Mouse (Mus musculus) liver, postnatal 0 days (tissue): ENCODE measurements at regions not wholly inside any gene's neighbourhood (a gene's known extent, or its start where the extent isn't known, plus 50 kb on each side); places are given as distances from the start of the nearest gene placed in this dataset.
A peak's percentile ranks its signal among the peaks of the same experiment; 100 is the strongest.

ENCODE experiments used
- ATAC-seq: fragments of 200-750 bp; cut with Nextera tagmentation; 2 replicates; pipeline ENCODE4 v1.8.0; 2017; ENCODE audit warnings: mild to moderate bottlenecking, moderate library complexity
- DNase-seq: peaks from one replicate; pipeline ENCODE4 v3.0.0-alpha.2; 2016
- H3K27ac ChIP-seq: fragments of 300-500 bp; sonication (generic); 2 replicates; pipeline ENCODE4 v1.5.1; 2014; ENCODE audit warnings: antibody characterized with exemption, moderate library complexity, mild to moderate bottlenecking, low read depth
- H3K27me3 ChIP-seq: fragments of 300-500 bp; sonication (generic); 2 replicates; pipeline ENCODE4 v1.6.1; 2014; ENCODE audit warnings: low read length, control low read depth, mixed read lengths; ENCODE audit not compliant: insufficient read depth
- H3K36me3 ChIP-seq: fragments of 300-500 bp; sonication (generic); replicated peaks from 2 replicates; pipeline ENCODE4 v1.6.1; 2014; ENCODE audit warnings: mild to moderate bottlenecking, control low read depth, low read length, moderate library complexity, mixed read lengths; ENCODE audit not compliant: insufficient read depth
- H3K4me1 ChIP-seq: fragments of 300-500 bp; sonication (generic); 2 replicates; pipeline ENCODE4 v1.6.1; 2014; ENCODE audit warnings: antibody characterized with exemption, mild to moderate bottlenecking, control low read depth; ENCODE audit not compliant: insufficient read depth
- H3K4me2 ChIP-seq: fragments of 300-500 bp; sonication (generic); 2 replicates; pipeline ENCODE4 v1.6.1; 2014; ENCODE audit warnings: low read depth, mild to moderate bottlenecking, low read length, moderate library complexity, mixed read lengths
- H3K4me3 ChIP-seq: fragments of 300-500 bp; sonication (generic); 2 replicates; pipeline ENCODE4 v1.5.1; 2014; ENCODE audit warnings: low read depth, low read length
- H3K9ac ChIP-seq: fragments of 300-500 bp; sonication (generic); replicated peaks from 2 replicates; pipeline ENCODE4 v1.6.1; 2014; ENCODE audit warnings: mild to moderate bottlenecking, moderate library complexity
- H3K9me3 ChIP-seq: fragments of 300-500 bp; sonication (generic); 2 replicates; pipeline ENCODE4 v1.6.1; 2016; ENCODE audit warnings: mild to moderate bottlenecking, control low read depth, low read length, mixed read lengths
- CTCF ChIP-seq: sonication (generic); IDR thresholded peaks from 2 replicates; pipeline ENCODE4 v1.5.1; 2016; ENCODE audit warnings: antibody characterized with exemption, low read depth
- EP300 ChIP-seq: IDR thresholded peaks from 2 replicates; pipeline ENCODE4 v1.6.1; 2016; ENCODE audit warnings: antibody characterized with exemption, low read depth, mild to moderate bottlenecking
- WGBS: fragments of 180-500 bp; shearing (Covaris S2); extraction: QIAGEN DNeasy Blood & Tissue Kit; methylation state at CpG from one replicate; pipeline ENCODE4 v1.1.7; 2014; ENCODE audit not compliant: insufficient replicate concordance; 5-methylcytosine and 5-hydroxymethylcytosine counted together

- H3K4me2 ChIP-seq: peak overlapping the region; percentile 50
- H3K4me3 ChIP-seq: no peak overlapping the region
- H3K4me1 ChIP-seq: peaks cover 10% of the 10 kb centered on the region; the same call in 1 of the 2 replicates
- peaks cover 22% of the 10 kb centered on the region for H3K27me3 ChIP-seq
- 3% methylated on average over 10 of the region's 10 CpGs for WGBS
- DNase-seq (peak; percentile 89), ATAC-seq (peak; percentile 56; the same call in 1 of the 2 replicates)
- no peak overlapping the region for H3K27ac ChIP-seq
- H3K9me3 ChIP-seq: no peaks in the 10 kb centered on the region
- TF ChIP-seq EP300: no peak
- peak; percentile 96 for TF ChIP-seq CTCF
- no peaks in the 10 kb centered on the region for H3K36me3 ChIP-seq
- no peak overlapping the region for H3K9ac ChIP-seq
Measured at GRCm38 (mm10) chr2:75590175-75590574, 68.9 kb upstream of the Hnrnpa3 start.

- no peaks in the 10 kb centered on the region for H3K9me3 ChIP-seq
- WGBS: 49% methylated on average over 5 of the region's 5 CpGs
- no peaks in the 10 kb centered on the region for H3K36me3 ChIP-seq
- no peaks in the 10 kb centered on the region for H3K27me3 ChIP-seq
- TF ChIP-seq EP300 (no peak), CTCF (no peak)
- H3K9ac ChIP-seq: no peak overlapping the region
- no peak overlapping the region for H3K4me2 ChIP-seq
- no peak overlapping the region for H3K4me3 ChIP-seq
- H3K4me1 ChIP-seq: peaks cover 5% of the 10 kb centered on the region; the same call in 1 of the 2 replicates
- DNase-seq (no peak), ATAC-seq (no peak)
- no peak overlapping the region for H3K27ac ChIP-seq
Measured at GRCm38 (mm10) chr2:75600511-75600910, 58.5 kb upstream of the Hnrnpa3 start.

GRCm38 (mm10) chr2:75603175-75603871, 55.7 kb upstream of the Hnrnpa3 start:
- TF ChIP-seq EP300 (no peak), CTCF (peak; percentile 64)
- peak overlapping the region; percentile 45; the same call in 1 of the 2 replicates for H3K9ac ChIP-seq

GRCm38 (mm10) chr2:75605634-75606033, 53.4 kb upstream of the Hnrnpa3 start:
- H3K4me3 ChIP-seq: no peak overlapping the region
- H3K27ac ChIP-seq: no peak overlapping the region
- no peak overlapping the region for H3K9ac ChIP-seq
- H3K36me3 ChIP-seq: no peaks in the 10 kb centered on the region
- 3% methylated on average over 7 of the region's 7 CpGs for WGBS
- TF ChIP-seq CTCF (peak; percentile 100), EP300 (no peak)
- peaks cover 10% of the 10 kb centered on the region for H3K4me1 ChIP-seq
- H3K9me3 ChIP-seq: no peaks in the 10 kb centered on the region
- no peak overlapping the region for H3K4me2 ChIP-seq
- H3K27me3 ChIP-seq: peaks cover 16% of the 10 kb centered on the region; the same call in 1 of the 2 replicates
- DNase-seq: peak; percentile 37
- no peak for ATAC-seq

More at GRCm38 (mm10) chr2:75603175-75603871, 55.7 kb upstream of the Hnrnpa3 start:
- H3K4me3 ChIP-seq: peak overlapping the region; percentile 21
- peak overlapping the region; percentile 69 for H3K4me2 ChIP-seq
- peaks cover 5% of the 10 kb centered on the region; the same call in 1 of the 2 replicates for H3K4me1 ChIP-seq
- H3K27ac ChIP-seq: no peak overlapping the region
- no peaks in the 10 kb centered on the region for H3K36me3 ChIP-seq
- WGBS: 15% methylated on average over 25 of the region's 26 CpGs
- DNase-seq (no peak), ATAC-seq (no peak)
- H3K9me3 ChIP-seq: no peaks in the 10 kb centered on the region
- 0 out of 2 replicates have a peak, but pooled peaks cover 3% of the 10 kb centered on the region for H3K27me3 ChIP-seq

- Histone ChIP-seq H3K4me2 (no peak overlapping the region), H3K27me3 (peaks cover 16% of the 10 kb centered on the region; the same call in 1 of the 2 replicates), H3K9me3 (no peaks in the 10 kb centered on the region), H3K9ac (no peak overlapping the region), H3K4me1 (peaks cover 10% of the 10 kb centered on the region), H3K36me3 (no peaks in the 10 kb centered on the region), H3K27ac (peak overlapping the region; percentile 29; the same call in 1 of the 2 replicates), H3K4me3 (no peak overlapping the region)
- WGBS: 45% methylated on average over 11 of the region's 11 CpGs
- peak; percentile 16; the same call in 1 of the 2 replicates for ATAC-seq
- no peak for DNase-seq
- TF ChIP-seq EP300 (no peak), CTCF (no peak; the same call in 1 of the 2 replicates)
Measured at GRCm38 (mm10) chr2:75607010-75607915, 51.8 kb upstream of the Hnrnpa3 start.

GRCm38 (mm10) chr2:75607958-75608357, 51.1 kb upstream of the Hnrnpa3 start:
- no peak for TF ChIP-seq CTCF
- no peak for TF ChIP-seq EP300
- peaks cover 16% of the 10 kb centered on the region; the same call in 1 of the 2 replicates for H3K27me3 ChIP-seq
- no peak overlapping the region for H3K9ac ChIP-seq
- DNase-seq (no peak), ATAC-seq (no peak)
- no peaks in the 10 kb centered on the region for H3K36me3 ChIP-seq
- no peaks in the 10 kb centered on the region for H3K9me3 ChIP-seq
- H3K4me1 ChIP-seq: peaks cover 14% of the 10 kb centered on the region
- WGBS: 41% methylated on average over 10 of the region's 10 CpGs
- peak overlapping the region; percentile 4; the same call in 1 of the 2 replicates for H3K4me2 ChIP-seq
- peak overlapping the region; percentile 29; the same call in 1 of the 2 replicates for H3K27ac ChIP-seq
- no peak overlapping the region for H3K4me3 ChIP-seq
